Mouse (Mus musculus) stomach, postnatal 0 days (tissue): ENCODE results near the gene Hspg2. TPM values are rescaled to one million over a fixed set of nuclear protein-coding genes. Genes with fewer than 3 reads are reported as not detected.

Experiments used
- ATAC-seq: fragments of 200-750 bp; cut with Nextera tagmentation; 2 replicates; pipeline ENCODE4 v1.8.0; 2017; ENCODE audit not compliant: low FRiP score, low TSS enrichment
- DNase-seq: peaks from one replicate; pipeline ENCODE4 v3.0.0-alpha.2; 2016; ENCODE audit warnings: low spot score
- H3K27ac ChIP-seq: fragments of 300-500 bp; sonication (generic); replicated peaks from 2 replicates; pipeline ENCODE4 v1.5.1; 2014; ENCODE audit warnings: mild to moderate bottlenecking, control low read depth
- H3K27me3 ChIP-seq: fragments of 300-500 bp; sonication (generic); 2 replicates; pipeline ENCODE4 v1.6.1; 2014; ENCODE audit warnings: low read length; ENCODE audit not compliant: control insufficient read depth, insufficient read depth
- H3K36me3 ChIP-seq: fragments of 300-500 bp; sonication (generic); 2 replicates; pipeline ENCODE4 v1.6.1; 2014; ENCODE audit warnings: low read length, mixed read lengths; ENCODE audit not compliant: control insufficient read depth, insufficient read depth
- H3K4me1 ChIP-seq: fragments of 300-500 bp; sonication (generic); replicated peaks from 2 replicates; pipeline ENCODE4 v1.6.1; 2014; ENCODE audit warnings: antibody characterized with exemption; ENCODE audit not compliant: control insufficient read depth, insufficient read depth
- H3K4me2 ChIP-seq: fragments of 300-500 bp; sonication (generic); replicated peaks from 2 replicates; pipeline ENCODE4 v1.6.1; 2014; ENCODE audit warnings: low read depth, mild to moderate bottlenecking, control low read depth, moderate library complexity
- H3K4me3 ChIP-seq: fragments of 300-500 bp; sonication (generic); 2 replicates; pipeline ENCODE4 v1.5.1; 2014; ENCODE audit warnings: low read depth, low read length, control low read depth
- H3K9ac ChIP-seq: fragments of 300-500 bp; sonication (generic); 2 replicates; pipeline ENCODE4 v1.6.1; 2014; ENCODE audit warnings: mild to moderate bottlenecking, low read length, control low read depth, mixed read lengths
- H3K9me3 ChIP-seq: fragments of 300-500 bp; sonication (generic); 2 replicates; pipeline ENCODE4 v1.6.1; 2016; ENCODE audit warnings: low read length; ENCODE audit not compliant: control insufficient read depth
- CTCF ChIP-seq: IDR thresholded peaks from 2 replicates; pipeline ENCODE4 v1.5.1; 2016; ENCODE audit warnings: antibody characterized with exemption, low read depth, mild to moderate bottlenecking, moderate library complexity
- EP300 ChIP-seq: optimal IDR thresholded peaks from 2 replicates; pipeline ENCODE3; 2016; ENCODE audit warnings: antibody characterized with exemption
- WGBS: fragments of 180-500 bp; shearing (Covaris S2); extraction: QIAGEN DNeasy Blood & Tissue Kit; methylation state at CpG from one replicate; pipeline ENCODE4 v1.1.7; 2014; 5-methylcytosine and 5-hydroxymethylcytosine counted together
- polyA plus RNA-seq: library from polyadenylated mRNA; unstranded; fragments of >200 nt; fragmentation: Nextera tagmentation; extraction: Ambion mirVana; gene quantifications from 2 replicates; pipeline ENCODE4 v1.2.1, GENCODE M21; 2015

The Hspg2 gene
- polyA plus RNA-seq, 1 experiment from 2014 or later = 16.0 TPM

- WGBS = 52% methylated on average over 13 of the region's 13 CpGs
- no peak for DNase-seq
- Histone ChIP-seq H3K36me3 (no peaks in the 10 kb centered on the region), H3K4me1 (peaks cover 10% of the 10 kb centered on the region), H3K9me3 (no peaks in the 10 kb centered on the region), H3K4me2 (no peak overlapping the region), H3K27me3 (no peaks in the 10 kb centered on the region), H3K9ac (peak overlapping the region; percentile 43; the same call in 1 of the 2 replicates), H3K4me3 (no peak overlapping the region), H3K27ac (peak overlapping the region; percentile 82)
- ATAC-seq = no peak
- TF ChIP-seq EP300 = no peak
- TF ChIP-seq CTCF = no peak
Observed at GRCm38 (mm10) chr4:137465125-137465787, 3.3 kb upstream of the Hspg2 start.

GRCm38 (mm10) chr4:137466991-137467390 is 1.6 kb upstream of the Hspg2 start:
- 62% methylated on average over 4 of the region's 4 CpGs for WGBS
- ATAC-seq = no peak
- Histone ChIP-seq H3K4me1 (peaks cover 12% of the 10 kb centered on the region), H3K4me2 (no peak overlapping the region), H3K36me3 (no peaks in the 10 kb centered on the region), H3K9ac (no peak overlapping the region), H3K9me3 (no peaks in the 10 kb centered on the region), H3K27me3 (no peaks in the 10 kb centered on the region), H3K27ac (peak overlapping the region; percentile 85), H3K4me3 (no peak overlapping the region)
- no peak for DNase-seq
- TF ChIP-seq CTCF (no peak), EP300 (no peak)

- TF ChIP-seq CTCF (no peak), EP300 (no peak)
- Histone ChIP-seq H3K4me3 (no peak overlapping the region), H3K9me3 (no peaks in the 10 kb centered on the region), H3K4me2 (no peak overlapping the region), H3K4me1 (peaks cover 12% of the 10 kb centered on the region), H3K27ac (peak overlapping the region; percentile 85), H3K27me3 (no peaks in the 10 kb centered on the region), H3K36me3 (no peaks in the 10 kb centered on the region), H3K9ac (no peak overlapping the region)
- DNase-seq (no peak), ATAC-seq (no peak)
- WGBS = 80% methylated on average over 2 of the region's 2 CpGs
Observed at GRCm38 (mm10) chr4:137467525-137467924, 1.0 kb upstream of the Hspg2 start.

GRCm38 (mm10) chr4:137469081-137469844 is 694 bp downstream of the Hspg2 start:
- Histone ChIP-seq H3K9ac (peak overlapping the region; percentile 86), H3K27ac (peak overlapping the region; percentile 89), H3K36me3 (no peaks in the 10 kb centered on the region), H3K4me2 (peak overlapping the region; percentile 84), H3K27me3 (no peaks in the 10 kb centered on the region), H3K4me3 (peak overlapping the region; percentile 79), H3K4me1 (peaks cover 23% of the 10 kb centered on the region), H3K9me3 (no peaks in the 10 kb centered on the region)
- 4% methylated on average over 20 of the region's 20 CpGs for WGBS
- no peak for ATAC-seq
- DNase-seq = peak; percentile 30
- TF ChIP-seq CTCF = peak; percentile 12; the same call in 1 of the 2 replicates
- TF ChIP-seq EP300 = no peak

GRCm38 (mm10) chr4:137469845-137470692 is 1.5 kb downstream of the Hspg2 start:
- peak overlapping the region; percentile 84 for H3K4me2 ChIP-seq
- WGBS = 30% methylated on average over 15 of the region's 15 CpGs
- peak overlapping the region; percentile 79 for H3K4me3 ChIP-seq
- TF ChIP-seq EP300 = no peak
- peak; percentile 47 for TF ChIP-seq CTCF
- peaks cover 24% of the 10 kb centered on the region for H3K4me1 ChIP-seq
- no peaks in the 10 kb centered on the region for H3K9me3 ChIP-seq
- no peaks in the 10 kb centered on the region for H3K36me3 ChIP-seq
- DNase-seq (peak; percentile 39), ATAC-seq (peak; percentile 16; the same call in 1 of the 2 replicates)
- H3K9ac ChIP-seq = peak overlapping the region; percentile 86
- H3K27me3 ChIP-seq = no peaks in the 10 kb centered on the region
- H3K27ac ChIP-seq = peak overlapping the region; percentile 89
